Mouse (Mus musculus) midbrain, embryonic 10.5 days (tissue): ENCODE data around the gene Rabl6. TPM values are rescaled to one million over a fixed set of nuclear protein-coding genes. Genes with fewer than 3 reads are reported as not detected.

Experiments
- DNase-seq: peaks from one replicate; pipeline ENCODE4 v3.0.0-alpha.2; 2017; ENCODE audit warnings: low spot score
- H3K27ac ChIP-seq: fragments of 300-500 bp; sonication (generic); replicated peaks from 2 replicates; pipeline ENCODE4 v1.5.1; 2016; ENCODE audit warnings: mild to moderate bottlenecking
- H3K27me3 ChIP-seq: fragments of 300-500 bp; sonication (generic); 2 replicates; pipeline ENCODE4 v1.6.1; 2016; ENCODE audit warnings: low read depth, mild to moderate bottlenecking; ENCODE audit not compliant: poor library complexity, severe bottlenecking
- H3K36me3 ChIP-seq: fragments of 300-500 bp; sonication (generic); 2 replicates; pipeline ENCODE4 v1.6.1; 2016; ENCODE audit warnings: mild to moderate bottlenecking, moderate library complexity
- H3K4me1 ChIP-seq: fragments of 300-500 bp; sonication (generic); 2 replicates; pipeline ENCODE4 v1.6.1; 2016
- H3K4me3 ChIP-seq: fragments of 300-500 bp; sonication (generic); 2 replicates; pipeline ENCODE4 v1.5.1; 2016; ENCODE audit warnings: mild to moderate bottlenecking, moderate library complexity
- H3K9me3 ChIP-seq: fragments of 300-500 bp; sonication (generic); replicated peaks from 2 replicates; pipeline ENCODE4 v1.6.1; 2016; ENCODE audit warnings: mild to moderate bottlenecking
- WGBS: fragments of 180-500 bp; shearing (Covaris S2); methylation state at CpG from one replicate; pipeline ENCODE4 v1.1.7; 2016; 5-methylcytosine and 5-hydroxymethylcytosine counted together
- polyA plus RNA-seq: library from polyadenylated mRNA; unstranded; fragments of >200 nt; fragmentation: Nextera tagmentation; extraction: Ambion mirVana; gene quantifications from 2 replicates; pipeline ENCODE4 v1.2.1, GENCODE M21; 2016

Rabl6 gene
- polyA plus RNA-seq, 1 experiment from 2014 or later = 75.1 TPM

DNA sequence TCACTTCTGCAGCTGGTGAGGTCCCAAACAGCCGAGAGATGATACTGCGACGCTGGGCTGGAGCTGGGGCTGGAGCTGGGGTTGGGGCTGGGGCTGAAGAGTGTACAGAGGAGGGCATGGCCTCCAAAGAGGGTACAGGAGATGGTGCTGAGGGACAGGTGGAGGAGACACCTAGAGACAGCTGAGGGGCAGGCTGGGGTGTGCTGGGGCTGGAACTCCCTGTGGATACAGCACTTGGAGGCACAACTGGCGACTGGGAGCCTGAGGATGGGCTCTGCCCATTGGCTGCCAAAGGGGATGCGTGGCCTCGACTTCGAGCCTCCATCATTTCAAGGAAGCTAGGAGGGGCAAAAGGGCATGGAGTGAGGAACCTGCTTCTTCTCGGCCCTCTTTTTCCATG lies 21.0 kb downstream of the Rabl6 start:
- WGBS = 93% methylated on average over 8 of the region's 8 CpGs
- Histone ChIP-seq H3K9me3 (no peaks in the 10 kb centered on the region), H3K27me3 (no peaks in the 10 kb centered on the region), H3K27ac (no peak overlapping the region), H3K4me3 (no peak overlapping the region), H3K4me1 (peaks cover 5% of the 10 kb centered on the region), H3K36me3 (peaks cover 93% of the 10 kb centered on the region)
- DNase-seq = no peak

DNA sequence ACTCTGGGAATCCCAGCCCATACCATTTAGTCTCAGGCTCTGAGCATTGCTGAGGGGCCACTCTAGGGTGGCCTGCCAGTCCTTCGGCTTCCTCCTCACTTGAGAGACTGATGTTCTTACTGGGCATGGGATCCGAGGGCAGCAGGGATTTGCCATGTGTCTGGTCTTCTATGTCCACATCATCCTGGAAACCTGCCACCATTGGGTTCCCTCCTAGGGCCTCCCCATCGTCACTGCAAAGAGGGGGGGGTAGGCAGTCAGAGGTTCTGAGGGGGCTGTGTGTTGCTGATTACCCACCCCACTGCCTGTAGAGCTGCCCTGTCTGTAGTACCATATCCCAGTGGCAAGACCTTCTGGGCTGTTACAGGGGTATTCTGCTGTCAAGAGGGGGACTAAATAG lies 22.7 kb downstream of the Rabl6 start:
- H3K36me3 ChIP-seq = peaks cover 76% of the 10 kb centered on the region
- no peak overlapping the region for H3K4me3 ChIP-seq
- WGBS = 89% methylated on average over 3 of the region's 3 CpGs

DNA sequence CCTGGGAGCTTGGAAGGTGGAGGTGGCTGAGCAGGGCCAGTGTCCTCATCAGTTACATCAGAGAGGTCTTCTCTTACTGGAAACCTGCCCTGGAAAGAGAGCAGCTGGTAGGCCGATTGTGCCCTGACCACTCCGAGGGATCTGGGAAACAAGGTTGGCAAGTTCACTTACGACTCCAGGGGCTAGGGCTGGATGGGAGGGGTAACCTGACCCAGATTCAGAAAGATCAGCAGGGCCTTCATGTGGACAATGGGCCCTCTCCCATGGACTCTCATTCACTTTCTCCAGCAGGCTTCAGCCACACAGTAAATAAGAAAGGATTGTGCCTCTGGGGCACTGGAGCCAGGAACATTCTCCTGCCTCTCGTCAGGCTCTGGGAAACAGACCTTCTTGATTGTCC lies 23.5 kb downstream of the Rabl6 start:
- Histone ChIP-seq H3K4me3 (no peak overlapping the region), H3K4me1 (peaks cover 24% of the 10 kb centered on the region), H3K27me3 (peaks cover 16% of the 10 kb centered on the region), H3K9me3 (no peaks in the 10 kb centered on the region), H3K27ac (no peak overlapping the region), H3K36me3 (peaks cover 69% of the 10 kb centered on the region)
- 94% methylated on average over 4 of the region's 4 CpGs for WGBS
- no peak for DNase-seq

More for the DNA sequence above, 22.7 kb downstream of the Rabl6 start:
- Histone ChIP-seq H3K27ac (no peak overlapping the region), H3K27me3 (peaks cover 9% of the 10 kb centered on the region), H3K4me1 (peaks cover 18% of the 10 kb centered on the region), H3K9me3 (no peaks in the 10 kb centered on the region)
- no peak for DNase-seq

DNA sequence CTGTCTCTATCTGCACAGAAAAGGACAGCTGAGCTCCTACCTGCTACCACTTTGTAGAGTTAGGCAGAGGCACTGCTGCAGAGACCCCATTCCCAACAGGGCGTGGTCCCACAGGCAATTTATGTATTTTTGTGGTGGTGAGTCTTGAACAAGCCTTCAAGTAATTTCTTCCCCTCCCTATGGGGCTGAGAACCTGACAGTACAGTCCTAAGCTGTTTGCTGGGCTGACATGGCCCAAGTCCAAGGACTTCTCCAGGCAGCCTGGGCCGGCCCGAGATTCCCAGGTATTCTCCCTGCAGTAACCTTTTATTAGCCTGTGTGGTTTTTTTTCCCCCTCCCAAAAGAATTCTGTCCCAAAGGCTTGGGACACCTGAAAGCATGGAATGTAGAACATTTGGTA lies 24.2 kb downstream of the Rabl6 start:
- Histone ChIP-seq H3K4me1 (peaks cover 31% of the 10 kb centered on the region), H3K4me3 (no peak overlapping the region), H3K27ac (no peak overlapping the region), H3K36me3 (peaks cover 62% of the 10 kb centered on the region), H3K27me3 (peaks cover 23% of the 10 kb centered on the region), H3K9me3 (no peaks in the 10 kb centered on the region)
- DNase-seq = no peak
- WGBS = 97% methylated on average over 3 of the region's 3 CpGs

DNA sequence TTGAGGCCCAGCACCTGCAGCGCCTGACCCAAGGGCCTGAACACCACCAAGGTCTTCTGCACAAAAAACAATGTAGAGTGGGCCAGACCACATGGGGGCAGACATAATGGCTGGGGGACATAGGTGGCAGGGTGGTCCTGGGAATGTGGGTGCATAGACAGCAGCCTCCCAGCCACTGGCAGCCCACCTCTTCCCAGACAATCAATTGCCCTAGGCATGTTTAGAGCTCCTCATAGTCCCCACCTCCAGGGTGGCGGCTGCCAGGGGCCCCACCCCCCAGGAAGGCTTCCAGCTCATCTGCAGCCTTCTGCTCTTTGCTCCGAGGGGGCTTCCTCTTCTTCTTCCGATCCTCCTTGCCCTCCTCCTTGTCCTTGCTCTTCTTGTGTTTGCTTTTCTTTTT lies 24.8 kb downstream of the Rabl6 start:
- Histone ChIP-seq H3K27me3 (peaks cover 29% of the 10 kb centered on the region), H3K36me3 (peaks cover 58% of the 10 kb centered on the region), H3K27ac (no peak overlapping the region), H3K4me1 (peaks cover 36% of the 10 kb centered on the region), H3K4me3 (no peak overlapping the region), H3K9me3 (no peaks in the 10 kb centered on the region)
- no peak for DNase-seq
- WGBS = 72% methylated on average over 4 of the region's 4 CpGs

DNA sequence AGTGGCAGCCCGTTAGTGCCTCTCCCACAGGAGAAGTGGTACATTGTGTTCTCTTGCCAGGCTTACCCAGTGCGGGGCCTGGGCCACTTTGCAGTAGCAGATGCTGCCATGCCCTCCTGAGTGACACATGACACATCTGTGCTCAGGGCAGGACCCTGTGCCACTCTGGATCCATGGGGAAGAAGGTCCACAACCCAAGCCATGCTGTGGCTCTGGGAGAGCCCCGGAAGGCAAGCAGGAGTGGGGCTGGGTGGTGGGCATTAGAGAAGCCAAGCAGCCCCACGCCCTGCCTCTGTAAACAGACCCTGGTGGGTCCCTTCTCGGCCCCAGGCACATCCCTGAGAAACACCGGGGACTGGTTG lies 25.2 kb downstream of the Rabl6 start:
- DNase-seq = no peak
- Histone ChIP-seq H3K9me3 (no peaks in the 10 kb centered on the region), H3K4me1 (peaks cover 41% of the 10 kb centered on the region), H3K27me3 (peaks cover 34% of the 10 kb centered on the region), H3K4me3 (no peak overlapping the region), H3K27ac (no peak overlapping the region), H3K36me3 (peaks cover 53% of the 10 kb centered on the region)
- 90% methylated on average over 6 of the region's 6 CpGs for WGBS

DNA sequence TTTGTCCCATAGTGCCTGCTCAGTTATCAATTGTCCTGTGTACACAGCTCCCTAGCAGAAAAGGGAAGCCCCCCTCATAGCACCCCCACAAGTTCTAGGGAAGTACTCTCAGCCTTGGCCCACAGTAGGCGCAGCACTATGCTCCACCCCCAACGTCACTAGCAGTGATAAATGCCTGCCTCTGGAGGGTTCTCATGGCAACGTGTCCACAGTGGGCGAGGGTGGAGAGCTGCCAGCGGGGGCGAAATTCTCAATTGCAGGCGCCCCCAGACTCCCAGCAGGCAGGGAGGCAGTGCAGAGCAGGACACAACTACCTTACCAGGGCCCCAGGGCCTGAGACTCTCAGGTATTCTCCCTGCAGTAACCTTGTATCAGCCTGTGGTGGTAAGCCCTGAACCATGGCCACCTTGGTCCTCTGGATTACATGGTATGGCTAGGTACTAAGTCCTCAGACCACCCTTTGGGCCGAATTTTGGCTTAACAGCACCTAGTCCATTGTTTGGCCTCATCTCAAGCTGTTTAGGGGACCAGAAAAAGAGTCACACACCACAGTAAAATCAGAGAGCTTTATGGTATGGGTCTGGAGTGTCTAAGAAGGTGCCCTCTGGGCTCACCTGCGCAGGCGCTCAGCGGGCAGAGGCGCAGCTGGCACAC lies 25.7 kb downstream of the Rabl6 start:
- Histone ChIP-seq H3K4me1 (peaks cover 46% of the 10 kb centered on the region), H3K27ac (no peak overlapping the region)
- WGBS = 67% methylated on average over 12 of the region's 12 CpGs

DNA sequence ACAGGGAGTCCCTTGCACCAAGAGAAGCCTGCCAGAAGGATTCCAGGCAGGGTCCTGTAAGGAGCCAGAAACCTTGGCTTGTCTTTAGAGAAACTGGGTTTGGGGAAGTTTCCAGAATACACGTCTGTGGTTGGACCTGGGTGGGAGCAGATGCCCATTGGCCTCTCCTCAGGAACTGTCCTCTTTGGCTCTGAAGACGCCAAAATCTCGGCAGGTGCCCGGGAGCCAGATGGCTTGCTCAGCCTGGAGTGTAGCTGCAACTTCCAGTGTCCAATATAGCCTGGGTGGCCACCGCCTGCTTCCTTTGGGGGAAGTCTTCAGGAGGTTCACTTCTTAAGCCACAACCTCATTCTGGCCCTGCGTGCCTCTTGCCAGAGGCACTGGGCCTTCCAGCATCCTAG lies 26.4 kb downstream of the Rabl6 start:
- H3K27me3 ChIP-seq = peaks cover 46% of the 10 kb centered on the region
- peak overlapping the region; percentile 47; the same call in 1 of the 2 replicates for H3K4me3 ChIP-seq
- peaks cover 41% of the 10 kb centered on the region for H3K36me3 ChIP-seq
- no peaks in the 10 kb centered on the region for H3K9me3 ChIP-seq
- WGBS = 36% methylated on average over 6 of the region's 6 CpGs
- H3K27ac ChIP-seq = no peak overlapping the region
- DNase-seq = no peak
- H3K4me1 ChIP-seq = peaks cover 53% of the 10 kb centered on the region

More for the DNA sequence above, 25.7 kb downstream of the Rabl6 start:
- DNase-seq = no peak
- H3K36me3 ChIP-seq = peaks cover 48% of the 10 kb centered on the region
- no peaks in the 10 kb centered on the region for H3K9me3 ChIP-seq
- peaks cover 39% of the 10 kb centered on the region for H3K27me3 ChIP-seq
- no peak overlapping the region for H3K4me3 ChIP-seq

DNA sequence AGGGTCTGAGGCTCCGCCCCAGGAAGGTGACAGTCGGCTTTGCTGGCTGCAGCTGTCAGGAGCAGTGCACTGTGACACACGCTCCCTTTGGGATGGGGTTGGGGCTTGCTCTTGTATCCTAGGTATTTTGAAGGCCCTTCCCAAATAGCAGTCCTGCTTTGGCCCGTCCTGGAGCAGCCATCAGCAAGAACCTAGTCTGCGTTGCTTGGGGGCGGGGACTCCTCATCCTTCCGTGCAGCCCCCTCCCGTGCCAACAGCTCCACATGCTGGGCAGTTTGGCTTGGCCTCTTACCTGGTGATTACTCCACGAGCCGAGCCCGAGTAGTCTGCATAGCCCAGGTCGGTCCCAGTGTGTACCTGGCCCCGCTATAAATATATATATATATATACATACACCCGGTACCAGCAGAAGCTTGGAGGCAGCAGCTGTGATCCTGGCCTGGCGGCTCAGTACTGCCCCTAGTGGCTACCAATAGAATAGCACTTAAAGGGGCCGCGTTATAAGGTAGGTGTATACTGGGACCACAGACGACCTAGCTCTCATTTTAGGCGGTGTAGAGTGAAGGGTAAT lies 26.9 kb downstream of the Rabl6 start, which contains the start of gene Ajm1:
Gene Ajm1, minus strand, starts transcription at position 464 of the 571 bp plus-strand sequence.
- DNase-seq = peak; percentile 69
- H3K27me3 ChIP-seq = peaks cover 51% of the 10 kb centered on the region
- peaks cover 58% of the 10 kb centered on the region for H3K4me1 ChIP-seq
- WGBS = 6% methylated on average over 19 of the region's 19 CpGs
- H3K36me3 ChIP-seq = peaks cover 36% of the 10 kb centered on the region
- no peaks in the 10 kb centered on the region for H3K9me3 ChIP-seq
- H3K4me3 ChIP-seq = peak within 1 kb of the TSS; percentile 47
- no peak within 1 kb of the TSS for H3K27ac ChIP-seq

DNA sequence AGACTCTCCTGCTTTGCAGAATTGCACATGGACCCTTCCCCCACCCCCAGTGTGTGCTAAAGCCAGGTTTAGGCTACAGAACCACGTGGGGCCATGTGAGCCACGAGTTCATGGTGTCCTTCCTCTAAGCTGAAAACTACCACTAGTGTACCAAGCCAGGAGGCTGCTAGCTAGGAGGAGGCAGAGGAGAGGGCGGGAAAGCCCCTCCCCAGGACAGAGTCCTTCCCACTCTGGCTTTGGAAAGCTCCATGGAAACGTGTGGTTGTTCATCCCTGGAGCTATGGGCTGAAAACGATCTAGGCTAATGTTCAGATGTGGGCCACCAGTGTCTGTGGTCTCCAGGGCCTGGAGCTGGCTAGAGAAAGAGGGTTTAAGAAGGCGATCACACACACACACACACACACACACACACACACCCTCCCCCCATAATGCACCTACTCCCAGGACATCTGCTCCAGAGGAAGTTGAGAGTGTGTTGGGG lies 27.7 kb downstream of the Rabl6 start:
- Histone ChIP-seq H3K36me3 (peaks cover 29% of the 10 kb centered on the region), H3K27me3 (peaks cover 58% of the 10 kb centered on the region), H3K4me1 (peaks cover 65% of the 10 kb centered on the region), H3K27ac (no peak overlapping the region), H3K9me3 (no peaks in the 10 kb centered on the region), H3K4me3 (no peak overlapping the region)
- DNase-seq = no peak
- 53% methylated on average over 6 of the region's 6 CpGs for WGBS

DNA sequence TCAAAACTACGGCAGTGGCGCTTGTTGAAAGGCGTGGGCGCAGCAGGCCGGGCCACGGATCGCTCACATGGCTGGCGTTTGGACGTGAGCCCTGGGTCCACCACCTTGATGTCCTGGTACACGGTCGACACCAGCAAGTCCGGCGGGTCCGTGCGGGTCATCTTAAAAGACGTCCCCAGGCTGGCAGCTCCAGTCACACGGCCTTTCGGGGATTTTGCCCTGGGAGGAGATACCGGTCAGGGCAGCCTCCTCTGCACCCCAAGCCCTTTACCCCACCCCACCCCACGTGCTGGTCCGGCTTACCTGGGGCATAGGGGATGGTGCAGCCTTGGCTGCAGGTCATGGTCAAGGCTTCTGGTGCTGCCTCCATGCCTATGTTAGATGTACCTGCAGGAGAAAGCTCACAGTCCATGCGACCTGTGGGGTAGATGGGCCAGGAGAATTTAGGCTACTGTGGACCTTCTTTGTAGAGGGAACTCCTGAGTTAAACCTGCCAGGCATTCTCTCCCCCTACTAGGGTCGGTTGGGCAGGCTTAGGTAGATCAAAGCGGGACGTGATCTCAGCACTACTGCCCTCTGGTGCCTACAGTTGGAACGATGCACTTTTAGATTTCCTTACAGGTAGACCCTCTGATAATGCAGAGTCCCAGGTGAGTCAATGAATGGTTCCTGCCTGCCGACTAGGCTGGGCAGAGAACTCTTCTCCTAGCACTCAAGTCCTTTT lies 28.4 kb downstream of the Rabl6 start:
- Histone ChIP-seq H3K36me3 (peaks cover 21% of the 10 kb centered on the region), H3K9me3 (no peaks in the 10 kb centered on the region), H3K4me3 (peak overlapping the region; percentile 36), H3K27ac (no peak overlapping the region), H3K4me1 (peaks cover 73% of the 10 kb centered on the region), H3K27me3 (peaks cover 62% of the 10 kb centered on the region)
- peak; percentile 33 for DNase-seq
- 6% methylated on average over 27 of the region's 27 CpGs for WGBS

DNA sequence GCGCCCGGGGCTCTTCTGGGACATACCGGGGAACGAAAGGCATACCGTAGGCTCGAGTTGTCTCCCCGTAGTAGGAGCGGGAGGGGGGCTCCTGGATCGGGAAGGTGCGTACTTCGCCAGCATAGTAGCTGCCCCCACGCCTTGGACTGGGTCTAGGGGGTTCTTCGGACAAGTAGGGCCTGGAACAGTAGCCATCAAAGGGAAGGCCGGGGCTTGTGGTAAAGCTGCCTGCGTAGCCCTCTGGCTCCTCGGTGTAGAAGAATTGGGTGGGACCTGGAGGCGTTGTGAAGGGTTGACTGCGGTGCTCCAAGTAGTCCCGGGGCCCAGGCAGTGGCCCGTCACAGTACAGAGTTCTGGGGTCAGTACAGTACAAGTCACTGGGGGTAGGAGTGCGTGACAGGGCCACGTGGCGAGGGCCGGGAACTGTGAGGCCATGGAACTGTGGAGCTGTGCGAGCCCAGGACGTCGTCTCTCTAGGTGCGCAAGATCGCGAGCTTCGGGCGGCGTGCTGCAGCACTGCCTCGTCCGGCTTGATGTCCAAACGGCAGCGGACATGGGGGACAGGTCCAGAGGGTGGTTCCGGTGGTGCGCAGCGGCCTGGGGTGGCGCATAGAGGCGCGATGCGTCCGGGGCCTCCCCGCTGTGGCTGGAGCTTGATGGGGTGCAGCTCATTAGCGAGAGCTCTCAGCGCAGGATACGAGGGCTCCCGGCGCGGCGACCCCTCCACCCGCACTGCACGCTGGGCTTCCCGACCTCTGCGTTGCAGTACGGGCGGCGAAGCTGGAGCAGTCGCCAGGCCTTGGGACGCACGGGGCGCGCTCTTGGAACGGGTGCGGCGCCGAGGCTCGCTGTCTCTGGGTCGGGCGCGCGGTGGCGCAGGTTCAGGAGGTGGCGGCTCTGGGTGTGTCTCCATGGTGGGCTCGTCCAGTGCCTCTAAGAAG lies 29.3 kb downstream of the Rabl6 start:
- Histone ChIP-seq H3K27me3 (peaks cover 62% of the 10 kb centered on the region), H3K4me3 (peak overlapping the region; percentile 47), H3K4me1 (peaks cover 76% of the 10 kb centered on the region), H3K36me3 (peaks cover 13% of the 10 kb centered on the region), H3K27ac (0 out of 2 replicates have a peak overlapping the region, but pooled peaks have one; percentile 13), H3K9me3 (no peaks in the 10 kb centered on the region)
- WGBS = 6% methylated on average over 77 of the region's 77 CpGs
- DNase-seq = peak; percentile 42
